Mouse (Mus musculus) macrophage (primary cell): ENCODE measurements at regions not wholly inside any gene's neighbourhood (a gene's known extent, or its start where the extent isn't known, plus 50 kb on each side); places are given as distances from the start of the nearest gene placed in this dataset.

ENCODE experiments used
- H3K27ac ChIP-seq: fragments of 350-480 bp; formaldehyde crosslinking; 2 replicates; pipeline ENCODE4 v1.9.0; 2021
- H3K36me3 ChIP-seq: fragments of 350-480 bp; formaldehyde crosslinking; 2 replicates; pipeline ENCODE4 v1.9.0; 2021; ENCODE audit errors: inconsistent target
- H3K4me3 ChIP-seq: fragments of 350-480 bp; formaldehyde crosslinking; 2 replicates; pipeline ENCODE4 v1.9.0; 2021; ENCODE audit errors: inconsistent target
- H3K79me2 ChIP-seq: fragments of 350-480 bp; formaldehyde crosslinking; 2 replicates; pipeline ENCODE4 v1.9.0; 2021; ENCODE audit errors: inconsistent target
- WGBS: methylation state at CpG from one replicate; pipeline ENCODE4 v1.1.7; 2026; ENCODE audit warnings: inconsistent platforms; ENCODE audit not compliant: missing documents; 5-methylcytosine and 5-hydroxymethylcytosine counted together

- Histone ChIP-seq H3K4me3 (no peak overlapping the region), H3K27ac (no peak overlapping the region), H3K36me3 (no peaks in the 10 kb centered on the region), H3K79me2 (no peaks in the 10 kb centered on the region)
- WGBS = 89% methylated on average over 7 of the region's 7 CpGs
Observed at GRCm38 (mm10) chr15:86677016-86677415, 462.8 kb downstream of the Tbc1d22a start.

GRCm38 (mm10) chr15:86683081-86683480, 468.8 kb downstream of the Tbc1d22a start:
- no peaks in the 10 kb centered on the region for H3K36me3 ChIP-seq
- no peak overlapping the region for H3K27ac ChIP-seq
- no peaks in the 10 kb centered on the region for H3K79me2 ChIP-seq
- WGBS = 95% methylated on average over 12 of the region's 12 CpGs
- no peak overlapping the region for H3K4me3 ChIP-seq

GRCm38 (mm10) chr15:86689694-86690093, 475.4 kb downstream of the Tbc1d22a start:
- H3K4me3 ChIP-seq = no peak overlapping the region
- H3K27ac ChIP-seq = no peak overlapping the region
- no peaks in the 10 kb centered on the region for H3K79me2 ChIP-seq
- WGBS = 79% methylated on average over 8 of the region's 8 CpGs
- no peaks in the 10 kb centered on the region for H3K36me3 ChIP-seq

GRCm38 (mm10) chr15:86696806-86697205, 482.5 kb downstream of the Tbc1d22a start:
- H3K4me3 ChIP-seq = no peak overlapping the region
- WGBS = 83% methylated on average over 4 of the region's 4 CpGs
- H3K79me2 ChIP-seq = no peaks in the 10 kb centered on the region
- H3K27ac ChIP-seq = no peak overlapping the region
- no peaks in the 10 kb centered on the region for H3K36me3 ChIP-seq

- H3K36me3 ChIP-seq = no peaks in the 10 kb centered on the region
- no peaks in the 10 kb centered on the region for H3K79me2 ChIP-seq
- H3K27ac ChIP-seq = no peak overlapping the region
- no peak overlapping the region for H3K4me3 ChIP-seq
- 75% methylated on average over 2 of the region's 2 CpGs for WGBS
Observed at GRCm38 (mm10) chr15:86710429-86710828, 496.2 kb downstream of the Tbc1d22a start.

GRCm38 (mm10) chr15:86718376-86718775, 504.1 kb downstream of the Tbc1d22a start:
- Histone ChIP-seq H3K4me3 (no peak overlapping the region), H3K79me2 (no peaks in the 10 kb centered on the region), H3K36me3 (no peaks in the 10 kb centered on the region), H3K27ac (no peak overlapping the region)
- WGBS = 80% methylated on average over 9 of the region's 9 CpGs

- Histone ChIP-seq H3K4me3 (no peak overlapping the region), H3K36me3 (no peaks in the 10 kb centered on the region), H3K79me2 (no peaks in the 10 kb centered on the region), H3K27ac (no peak overlapping the region)
- 81% methylated on average over 12 of the region's 12 CpGs for WGBS
Observed at GRCm38 (mm10) chr15:86719088-86719487, 504.8 kb downstream of the Tbc1d22a start.

GRCm38 (mm10) chr15:86721131-86721530, 506.9 kb downstream of the Tbc1d22a start:
- 76% methylated on average over 5 of the region's 5 CpGs for WGBS
- H3K79me2 ChIP-seq = no peaks in the 10 kb centered on the region
- H3K36me3 ChIP-seq = no peaks in the 10 kb centered on the region
- no peak overlapping the region for H3K27ac ChIP-seq
- no peak overlapping the region for H3K4me3 ChIP-seq

- H3K4me3 ChIP-seq = no peak overlapping the region
- H3K79me2 ChIP-seq = no peaks in the 10 kb centered on the region
- no peak overlapping the region for H3K27ac ChIP-seq
- no peaks in the 10 kb centered on the region for H3K36me3 ChIP-seq
Observed at GRCm38 (mm10) chr15:86737945-86738344, 523.7 kb downstream of the Tbc1d22a start.

GRCm38 (mm10) chr15:86738356-86738755, 524.1 kb downstream of the Tbc1d22a start:
- 78% methylated on average over 5 of the region's 5 CpGs for WGBS

GRCm38 (mm10) chr15:86738776-86739175, 524.5 kb downstream of the Tbc1d22a start:
- H3K79me2 ChIP-seq = no peaks in the 10 kb centered on the region
- H3K36me3 ChIP-seq = no peaks in the 10 kb centered on the region
- no peak overlapping the region for H3K27ac ChIP-seq
- 93% methylated on average over 5 of the region's 5 CpGs for WGBS
- no peak overlapping the region for H3K4me3 ChIP-seq

More at GRCm38 (mm10) chr15:86738356-86738755, 524.1 kb downstream of the Tbc1d22a start:
- no peak overlapping the region for H3K4me3 ChIP-seq
- no peaks in the 10 kb centered on the region for H3K79me2 ChIP-seq
- H3K36me3 ChIP-seq = no peaks in the 10 kb centered on the region
- no peak overlapping the region for H3K27ac ChIP-seq

GRCm38 (mm10) chr15:86751436-86752136, 537.3 kb downstream of the Tbc1d22a start:
- no peaks in the 10 kb centered on the region for H3K36me3 ChIP-seq
- WGBS = 79% methylated on average over 10 of the region's 10 CpGs
- no peak overlapping the region for H3K27ac ChIP-seq
- H3K4me3 ChIP-seq = no peak overlapping the region
- no peaks in the 10 kb centered on the region for H3K79me2 ChIP-seq

GRCm38 (mm10) chr15:86763581-86764375, 549.5 kb downstream of the Tbc1d22a start:
- H3K4me3 ChIP-seq = no peak overlapping the region
- 89% methylated on average over 10 of the region's 10 CpGs for WGBS

GRCm38 (mm10) chr15:86767623-86768022, 553.4 kb downstream of the Tbc1d22a start:
- no peak overlapping the region for H3K4me3 ChIP-seq
- H3K79me2 ChIP-seq = no peaks in the 10 kb centered on the region
- WGBS = 91% methylated on average over 2 of the region's 2 CpGs
- H3K27ac ChIP-seq = no peak overlapping the region
- H3K36me3 ChIP-seq = no peaks in the 10 kb centered on the region

More at GRCm38 (mm10) chr15:86763581-86764375, 549.5 kb downstream of the Tbc1d22a start:
- Histone ChIP-seq H3K79me2 (no peaks in the 10 kb centered on the region), H3K36me3 (no peaks in the 10 kb centered on the region), H3K27ac (no peak overlapping the region)

- H3K27ac ChIP-seq = no peak overlapping the region
- H3K36me3 ChIP-seq = no peaks in the 10 kb centered on the region
- no peak overlapping the region for H3K4me3 ChIP-seq
- WGBS = 64% methylated on average over 7 of the region's 7 CpGs
- no peaks in the 10 kb centered on the region for H3K79me2 ChIP-seq
Observed at GRCm38 (mm10) chr15:86773041-86773440, 558.8 kb downstream of the Tbc1d22a start.
